9 mouse cellular contexts compared by ENCODE assay signal in the genomic region with DNA sequence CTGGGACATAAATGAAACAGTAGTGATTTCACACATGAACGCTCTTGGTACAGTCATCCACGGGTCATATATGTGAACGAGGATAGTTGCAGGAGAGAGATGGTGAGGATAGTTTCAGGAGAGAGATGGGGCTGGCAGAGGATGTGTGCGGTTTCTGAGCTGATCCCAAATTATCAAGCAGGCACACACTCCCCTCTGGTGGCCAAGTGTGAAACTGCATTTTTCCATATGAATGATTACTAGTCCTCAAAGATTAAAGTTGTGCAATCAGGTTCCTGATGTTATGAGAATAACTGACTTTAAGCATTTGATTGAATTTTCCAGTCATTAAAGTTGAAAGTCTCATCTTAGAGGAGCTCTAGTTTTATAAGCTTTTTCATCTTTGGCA. TPM values are rescaled to one million over a fixed set of nuclear protein-coding genes. Genes with fewer than 3 reads are reported as not detected.
DNase-seq lines count a peak whose midpoint lies in the region; ATAC-seq and TF ChIP-seq lines count a peak whose summit lies in the region.
"Had no signal": no experiment of that assay in that cellular context is flagged by ENCODE, and none has a peak within 500 bp of the region (broad histone marks: within the 10 kb centered on the region; RNA-seq: fewer than 3 reads in every experiment).

No protein-coding gene starts in this region.

- H3K9me3 ChIP-seq in hindbrain, embryonic 13.5 days, result no peaks in the 10 kb centered on the region
- no peaks in the 10 kb centered on the region for H3K9me3 ChIP-seq in lung, embryonic 14.5 days (ENCODE audit: low read depth, low read length)
- H3K9me3 ChIP-seq: G1E had no signal

- DNase-seq in cerebellum, adult 11 months, result peak; percentile 45
- DNase-seq in cerebellum, adult 9-11 months, result no peak
- DNase-seq in adrenal gland, postnatal 25 days, result peak; percentile 54
- peak; percentile 48 to 75 for DNase-seq in layer of hippocampus, adult 8-10 months (ENCODE audit: low spot score in 2 of 2)
- DNase-seq in lung, embryonic 14.5 days, result peak; percentile 95

- H3K27me3 ChIP-seq in hindbrain, embryonic 13.5 days, result no peaks in the 10 kb centered on the region
- no peaks in the 10 kb centered on the region for H3K27me3 ChIP-seq in lung, embryonic 14.5 days (ENCODE audit: insufficient read depth, low read length)

- H3K4me3 ChIP-seq in embryonic fibroblast, embryonic 13.5 days (ENCODE audit: insufficient read depth, low read length), result no peak overlapping the region
- no peak overlapping the region for H3K4me3 ChIP-seq in hindbrain, embryonic 13.5 days
- no peak overlapping the region for H3K4me3 ChIP-seq in lung, embryonic 14.5 days (ENCODE audit: low read depth, low read length)
- H3K4me3 ChIP-seq in olfactory bulb, adult 2 months (ENCODE audit: insufficient read depth, low read depth, low read length), result no peak overlapping the region

- H3K36me3 ChIP-seq in hindbrain, embryonic 13.5 days, result no peaks in the 10 kb centered on the region
- H3K36me3 ChIP-seq in lung, embryonic 14.5 days (ENCODE audit: insufficient read depth), result no peaks in the 10 kb centered on the region

- WGBS in hindbrain, embryonic 13.5 days, result 18% methylated on average over 4 of the region's 4 CpGs
- 7% methylated on average over 4 of the region's 4 CpGs for WGBS in lung, embryonic 14.5 days
- 8% methylated on average over 4 of the region's 4 CpGs for WGBS in olfactory bulb, adult 2 months

- peak; percentile 58; the same call in 1 of the 2 replicates for TF ChIP-seq CTCF in embryonic fibroblast, embryonic 13.5 days (IDR thresholded peaks at IDR 0.05; ENCODE audit: borderline replicate concordance, insufficient read depth, low read length)
- TF ChIP-seq CTCF in lung, embryonic 14.5 days (IDR thresholded peaks at IDR 0.05; ENCODE audit: low read depth), result peak; percentile 93
- 0 out of 2 replicates have a peak, but pooled peaks have one; percentile 27 for TF ChIP-seq CTCF in olfactory bulb, adult 2 months (IDR thresholded peaks at IDR 0.05; ENCODE audit: insufficient read depth, low read depth, low read length)

- no peak overlapping the region for H3K9ac ChIP-seq in hindbrain, embryonic 13.5 days
- H3K9ac ChIP-seq in lung, embryonic 14.5 days, result no peak overlapping the region

- 0 out of 2 replicates have a peak overlapping the region, but pooled peaks have one; percentile 10 for H3K4me2 ChIP-seq in hindbrain, embryonic 13.5 days
- H3K4me2 ChIP-seq in lung, embryonic 14.5 days, result no peak overlapping the region

- H3K4me1 ChIP-seq in embryonic fibroblast, embryonic 13.5 days (ENCODE audit: control insufficient read depth, insufficient read depth, low read length), result peaks cover 4% of the 10 kb centered on the region; the same call in 1 of the 2 replicates
- 0 out of 2 replicates have a peak, but pooled peaks cover 2% of the 10 kb centered on the region for H3K4me1 ChIP-seq in hindbrain, embryonic 13.5 days (replicated peaks)
- H3K4me1 ChIP-seq in lung, embryonic 14.5 days (ENCODE audit: insufficient read depth), result no peaks in the 10 kb centered on the region
- H3K4me1 ChIP-seq in olfactory bulb, adult 2 months (ENCODE audit: control insufficient read depth, insufficient read depth, low read length), result peaks cover 3% of the 10 kb centered on the region

- no peak for TF ChIP-seq POLR2A in embryonic fibroblast, embryonic 13.5 days (IDR thresholded peaks at IDR 0.05; ENCODE audit: low read depth, low read length)
- no peak for TF ChIP-seq POLR2A in olfactory bulb, adult 2 months (IDR thresholded peaks at IDR 0.05; ENCODE audit: insufficient read depth, low read depth, low read length)

- peak; percentile 86 for ATAC-seq in hindbrain, embryonic 13.5 days (ENCODE audit: low FRiP score)
- peak; percentile 78 for ATAC-seq in lung, embryonic 14.5 days (ENCODE audit: insufficient read depth)

- no peak overlapping the region for H3K27ac ChIP-seq in embryonic fibroblast, embryonic 13.5 days (ENCODE audit: insufficient read depth, low read length)
- no peak overlapping the region for H3K27ac ChIP-seq in hindbrain, embryonic 13.5 days
- H3K27ac ChIP-seq in lung, embryonic 14.5 days (ENCODE audit: low read depth), result no peak overlapping the region
- no peak overlapping the region for H3K27ac ChIP-seq in olfactory bulb, adult 2 months (ENCODE audit: insufficient read depth, low read depth, low read length)

RNA-seq across cellular contexts. Expression of gene Tmem144, which starts 43.4 kb away (rescaled TPM):
- total RNA-seq in adrenal gland, postnatal 25 days (2021), result 13.9 and 17.2 TPM in 2 replicates
- 7.9 and 8.4 TPM in 2 replicates for polyA plus RNA-seq in embryonic fibroblast, embryonic 13.5 days (2011; ENCODE audit: insufficient read length, low read depth, missing spikeins)
- polyA plus RNA-seq in hindbrain, embryonic 13.5 days (2015; fragmentation: Nextera tagmentation; extraction: Ambion mirVana), result 1.1 and 1.4 TPM in 2 replicates
- 10 to 100 TPM; 17.0 to 25.2 (median 21.8) TPM for total RNA-seq in layer of hippocampus, adult 8-10 months (2022)
- polyA plus RNA-seq in lung, embryonic 14.5 days (2014; fragmentation: Nextera tagmentation; extraction: Ambion mirVana), result 5.0 and 5.4 TPM in 2 replicates
- polyA plus RNA-seq in olfactory bulb, adult 2 months (2012; ENCODE audit: insufficient read depth, insufficient read length, low replicate concordance, missing spikeins), result not detected in 2 replicates

Comparison
In these comparisons a context has a peak if more than half of its experiments do, and no peak if none do; other contexts are left out.
1. CTCF ChIP-seq: peak in every context shown above with its lines; median percentile 93 in lung, embryonic 14.5 days; 58 in embryonic fibroblast, embryonic 13.5 days; 27 in olfactory bulb, adult 2 months.